Mouse (Mus musculus) induced T-regulatory cell, adult 2 months (primary cell): ENCODE results near the gene Cdc37.

ENCODE experiments used
- DNase-seq: peaks from one replicate; pipeline ENCODE4 v3.0.0-alpha.2; 2012; ENCODE audit warnings: low read depth

The Cdc37 gene

DNA sequence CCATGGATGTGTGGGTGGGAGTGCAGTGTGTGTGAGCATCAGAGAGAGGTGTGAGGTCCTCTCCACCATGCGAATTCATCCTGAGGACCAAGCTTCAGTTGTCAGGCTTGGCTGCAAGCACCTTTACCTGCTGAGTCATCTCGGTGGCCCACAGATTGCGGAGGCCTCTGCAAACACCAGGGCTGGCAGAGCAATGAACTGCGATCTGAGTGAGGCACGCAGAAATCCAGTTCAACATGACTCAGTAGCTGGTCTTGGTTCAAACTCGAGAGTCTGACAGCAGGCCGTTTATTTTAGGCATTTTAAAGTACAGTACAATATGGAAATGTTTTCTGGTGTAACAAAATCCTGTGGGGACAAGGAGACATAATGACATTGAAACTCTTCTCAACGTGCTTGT is 52.0 kb downstream of the Cdc37 start:
- DNase-seq, result no peak

DNA sequence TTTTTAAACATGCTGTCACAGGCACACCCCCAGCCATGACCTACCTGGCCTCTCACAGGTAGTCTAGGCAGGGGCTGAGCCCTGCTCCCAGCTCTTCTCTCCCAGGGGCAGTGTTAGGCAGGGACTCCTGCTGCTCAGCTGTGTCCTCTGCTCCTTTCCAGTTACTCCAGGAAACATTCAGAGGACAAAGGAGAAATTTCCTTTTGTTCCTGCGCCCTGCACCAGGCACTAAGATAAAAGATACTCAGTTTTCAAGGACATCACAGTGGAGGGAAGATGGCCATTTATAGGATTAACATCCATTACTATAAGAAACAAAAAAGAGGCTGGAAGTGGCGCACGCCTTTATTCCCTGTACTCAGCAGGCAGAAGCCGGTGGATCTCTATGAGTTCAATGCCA is 53.8 kb downstream of the Cdc37 start:
- no peak for DNase-seq

DNA sequence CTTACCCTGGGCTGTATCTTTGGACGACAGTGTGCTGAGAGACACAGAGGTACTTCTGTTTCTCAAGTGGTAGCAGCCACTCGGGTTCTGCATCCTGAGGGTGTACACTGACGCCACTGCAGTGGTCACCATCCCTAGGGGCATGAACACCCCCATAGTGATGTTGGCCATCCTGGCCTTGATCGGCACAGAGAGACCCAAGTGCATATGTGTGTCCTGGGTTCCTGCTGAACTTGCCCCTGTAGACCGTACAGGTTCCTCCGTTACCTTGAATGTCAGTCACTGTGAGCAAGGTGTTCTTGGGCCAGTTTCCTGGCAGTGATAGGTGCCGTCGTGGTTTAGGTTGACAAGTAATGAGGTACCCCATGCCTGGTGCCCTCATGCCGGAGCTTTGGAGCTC is 56.4 kb downstream of the Cdc37 start:
- no peak for DNase-seq

DNA sequence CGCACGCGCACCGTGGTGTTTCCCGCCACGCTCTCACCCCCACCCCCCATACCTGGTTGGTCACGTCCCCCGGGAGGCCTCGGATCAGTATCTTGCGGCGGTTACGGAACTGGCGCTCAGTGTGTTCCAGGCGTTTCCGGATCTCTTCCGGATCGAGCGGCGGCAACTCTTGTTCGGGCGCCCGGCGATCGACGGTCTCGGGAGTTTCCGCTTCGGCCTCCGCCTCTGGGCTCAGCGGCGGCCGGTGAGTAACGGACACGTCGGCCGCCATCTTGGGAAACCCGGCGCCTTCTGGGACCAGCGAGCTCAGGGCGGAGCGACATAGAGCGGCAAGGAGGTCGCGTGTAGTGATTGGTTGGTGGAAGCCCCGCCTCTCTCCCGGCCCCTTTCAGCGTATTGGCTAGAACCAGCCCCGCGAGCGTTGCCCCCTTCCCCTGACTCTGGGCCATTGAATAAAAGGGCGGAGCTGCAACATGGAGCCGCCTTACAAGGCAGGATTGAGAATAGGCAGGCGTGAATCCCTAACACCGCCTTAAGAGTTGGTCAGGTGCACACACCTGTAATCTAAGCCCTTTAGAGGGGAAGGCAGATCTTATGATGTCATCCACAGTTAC is 58.0 kb downstream of the Cdc37 start, which contains the start of the genes Gm38431 and Raver1:
Gene Gm38431, minus strand, starts transcription at position 291 of the 614 bp plus-strand sequence.
Gene Raver1, minus strand, starts transcription at position 302 of the 614 bp plus-strand sequence.
- peak; percentile 99 for DNase-seq

DNA sequence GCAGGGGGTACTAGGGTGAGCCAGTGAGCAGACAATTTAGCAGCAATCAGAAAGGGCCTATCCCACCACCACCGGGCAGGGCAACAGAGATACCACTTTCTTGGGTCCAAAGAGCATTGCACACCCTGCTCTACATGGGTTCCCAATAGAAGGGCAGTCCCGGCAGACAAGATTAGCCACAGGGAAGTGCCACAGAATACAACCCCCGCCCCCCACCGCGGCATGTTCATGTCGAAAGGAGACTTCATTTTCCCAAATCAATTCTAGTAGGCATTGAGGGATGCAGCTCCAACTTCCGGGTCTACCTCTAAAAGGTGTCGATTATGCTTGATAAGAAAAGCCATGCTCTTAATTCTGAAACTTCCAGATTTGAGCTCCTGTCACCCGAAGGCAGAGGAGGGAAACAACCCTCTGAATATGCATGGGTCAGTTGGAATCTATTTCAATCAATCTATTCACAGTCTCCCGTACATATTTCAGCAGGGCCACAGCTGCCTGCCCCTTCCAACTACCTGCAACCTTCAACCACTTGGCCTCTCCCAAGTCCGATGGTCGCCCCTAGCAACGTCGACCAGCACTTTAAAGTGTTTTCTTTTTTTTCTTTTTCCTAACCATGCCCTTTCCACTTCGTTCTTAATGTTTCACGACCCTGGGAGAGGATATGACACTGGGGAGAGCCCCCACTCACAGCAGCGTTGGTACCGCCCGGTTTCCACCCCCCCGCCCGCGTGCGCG is 58.6 kb downstream of the Cdc37 start:
- DNase-seq, result no peak

DNA sequence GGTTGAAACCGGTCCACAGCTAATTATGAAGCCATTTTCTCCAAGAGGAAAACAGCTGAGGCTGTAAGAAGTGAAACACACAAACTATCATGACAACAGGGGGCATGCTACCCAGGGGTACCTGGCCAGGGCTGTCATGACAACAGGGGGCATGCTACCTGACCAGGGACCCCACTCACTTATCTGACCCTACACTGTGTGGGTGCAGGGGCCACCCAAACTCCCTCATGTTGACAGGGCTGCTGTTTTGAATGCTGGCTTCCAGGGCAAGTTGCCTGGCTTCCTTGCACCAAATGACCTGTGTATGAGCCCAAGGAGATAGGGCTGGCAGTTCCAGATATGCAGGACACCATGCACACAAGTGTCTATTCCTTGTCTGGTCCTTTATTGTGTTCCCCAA is 59.2 kb downstream of the Cdc37 start:
- no peak for DNase-seq

DNA sequence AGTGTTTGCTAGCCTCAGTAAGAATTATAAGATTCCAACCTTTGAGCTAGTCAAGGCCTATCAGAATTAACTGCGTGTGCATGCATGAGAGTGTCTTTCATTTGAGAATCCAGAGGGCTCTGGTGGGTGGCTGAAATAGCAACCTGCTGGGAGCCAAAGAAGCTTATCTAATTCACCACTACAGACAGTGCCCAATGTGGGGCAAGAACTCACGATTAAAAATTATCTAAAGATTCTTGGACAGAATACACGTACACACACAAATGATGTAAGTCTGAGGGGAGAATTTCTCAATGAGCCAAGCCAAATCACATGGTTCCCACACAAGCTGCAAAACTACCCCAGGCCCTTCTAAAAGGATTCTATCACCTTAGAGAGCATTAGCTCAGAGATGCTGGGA is 66.5 kb downstream of the Cdc37 start:
- no peak for DNase-seq
